Mouse (Mus musculus) liver, postnatal 0 days (tissue): Measurements from ENCODE around the gene Rbfox1.

Source experiments
- CTCF ChIP-seq: sonication (generic); IDR thresholded peaks from 2 replicates; pipeline ENCODE4 v1.5.1; 2016; ENCODE audit warnings: antibody characterized with exemption, low read depth
- EP300 ChIP-seq: IDR thresholded peaks from 2 replicates; pipeline ENCODE4 v1.6.1; 2016; ENCODE audit warnings: antibody characterized with exemption, low read depth, mild to moderate bottlenecking

GRCm38 (mm10) chr16:6381572-6381971 is 496.4 kb downstream of the Rbfox1 start:
- no peak for TF ChIP-seq CTCF
- no peak for TF ChIP-seq EP300
